ENCODE assay signal across 18 mouse cellular contexts in the genomic region with DNA sequence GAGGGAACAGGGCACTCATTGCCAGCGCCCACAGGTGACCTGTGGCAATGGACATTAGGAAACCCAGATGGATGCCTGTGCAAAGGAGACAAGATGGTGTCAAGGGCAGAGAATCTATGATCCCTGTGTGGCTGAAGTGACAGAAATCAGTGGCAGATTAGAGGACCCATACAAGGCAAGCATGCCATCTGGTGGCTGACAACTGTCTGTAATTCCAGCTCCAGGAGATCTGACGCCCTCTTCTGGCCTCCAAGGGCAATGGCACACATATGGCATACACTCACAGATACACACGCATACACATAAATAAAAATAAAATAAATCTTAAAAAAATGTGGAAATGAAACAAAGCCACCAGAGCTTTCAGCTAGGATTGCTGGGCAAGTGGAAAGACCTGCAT. TPM values are rescaled to one million over a fixed set of nuclear protein-coding genes. Genes with fewer than 3 reads are reported as not detected.
A peak's percentile ranks its signal among the peaks of the same experiment; 100 is the strongest.
DNase-seq lines count a peak whose midpoint lies in the region; TF ChIP-seq lines count a peak whose summit lies in the region.
"Had no signal": no experiment of that assay in that cellular context is flagged by ENCODE, and none has a peak within 500 bp of the region (broad histone marks: within the 10 kb centered on the region; RNA-seq: fewer than 3 reads in every experiment).

No protein-coding gene starts in this region.

- peaks cover 4% of the 10 kb centered on the region for H3K4me1 ChIP-seq in cerebellum, adult 2 months (ENCODE audit: control insufficient read depth, insufficient read depth, low read length)
- H3K4me1 ChIP-seq: neural tube, embryonic 12.5 days had no signal

- H3K27ac ChIP-seq in cerebellum, adult 2 months (ENCODE audit: insufficient read depth, low read length): no peak overlapping the region
- H3K27ac ChIP-seq in layer of hippocampus, adult 2 months: no peak overlapping the region
- H3K27ac ChIP-seq: neural tube, embryonic 12.5 days had no signal

- no peak for DNase-seq in cerebellum, adult 2 months
- DNase-seq in cerebellum, adult 11 months: no peak
- DNase-seq in layer of hippocampus, adult 2 months (ENCODE audit: low spot score in 2 of 2): no peak
- no peak for DNase-seq in layer of hippocampus, postnatal 14 days (ENCODE audit: low spot score in 2 of 2)
- peak; percentile 27 for DNase-seq in retina, postnatal 1 day
- DNase-seq in retina, embryonic 14.5 days (ENCODE audit: low spot score): no peak
- no peak for DNase-seq in embryo, embryonic 11 days
- no peak for DNase-seq in natural killer cell, adult 2 months (ENCODE audit: low spot score in 2 of 2)
- DNase-seq: adrenal gland, postnatal 25 days; cerebellum, postnatal 10 days; gastrocnemius, postnatal 36 days; kidney, postnatal 14 days; left cerebral cortex, postnatal 4 days had no signal

- peak; percentile 16; the same call in 1 of the 2 replicates for TF ChIP-seq CTCF in cerebellum, adult 2 months (IDR thresholded peaks at IDR 0.05; ENCODE audit: borderline replicate concordance, insufficient read depth, low read depth, low read length)
- peak; percentile 60 for TF ChIP-seq CTCF in layer of hippocampus, adult 2 months (conservative IDR thresholded peaks at IDR 0.05)

- no peaks in the 10 kb centered on the region for H3K27me3 ChIP-seq in cerebellum, adult 2 months (ENCODE audit: control insufficient read depth, insufficient read depth, low read length)
- H3K27me3 ChIP-seq: neural tube, embryonic 12.5 days had no signal

- WGBS in cerebellum, adult 2 months: 80% methylated on average over 3 of the region's 3 CpGs

- TF ChIP-seq POLR2A in cerebellum, adult 2 months (IDR thresholded peaks at IDR 0.05; ENCODE audit: borderline replicate concordance, insufficient read depth, low read length): no peak

- no peak overlapping the region for H3K4me3 ChIP-seq in cerebellum, adult 2 months (replicated peaks; ENCODE audit: insufficient read depth, low read depth, low read length)
- H3K4me3 ChIP-seq in layer of hippocampus, adult 2 months: no peak overlapping the region
- H3K4me3 ChIP-seq: neural tube, embryonic 12.5 days had no signal

RNA-seq across cellular contexts. Expression of a gene that starts 18.2 kb away (rescaled TPM):
- polyA plus RNA-seq in cerebellum, adult 2 months (2012; rRNA removed): 78.8 and 81.0 TPM in 2 replicates
- 100 to 1,000 TPM in 1 of 2 experiments, 10 to 100 TPM in 1; 90.8 to 100 TPM for total RNA-seq in layer of hippocampus, adult 2 months (2021)
- total RNA-seq in layer of hippocampus, postnatal 14 days (2021): 100 to 1,000 TPM; 102 to 105 TPM
- total RNA-seq: hematopoietic stem cell, adult 5-6 weeks; megakaryocyte, adult 5-6 weeks had no signal
- polyA plus RNA-seq: G1E; inflammation-experienced regulatory T-cells, adult 6 months had no signal
